Comparison of ENCODE assay signal across 13 mouse cellular contexts in the genomic region with DNA sequence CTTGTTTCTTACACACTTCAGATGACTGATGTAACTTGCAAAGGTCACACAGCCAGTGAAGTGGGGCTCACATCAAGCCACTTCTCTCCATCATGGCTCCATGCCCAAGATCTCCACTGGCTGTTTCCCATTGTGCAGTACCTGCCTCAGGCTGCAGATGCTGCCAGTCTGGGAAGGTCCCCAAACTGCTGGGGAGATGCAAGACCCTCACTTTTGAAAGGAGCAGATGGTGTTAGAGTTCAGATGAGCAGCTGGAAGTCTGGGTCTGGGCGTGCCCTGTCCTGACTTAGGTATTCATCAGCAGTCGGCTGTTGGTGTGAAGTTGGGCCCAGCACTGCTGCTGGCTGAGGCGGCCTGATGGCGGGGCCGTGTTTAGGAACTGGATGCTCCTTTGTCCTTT.
DNase-seq lines count a peak whose midpoint lies in the region; ATAC-seq and TF ChIP-seq lines count a peak whose summit lies in the region.
"Had no signal": no experiment of that assay in that cellular context is flagged by ENCODE, and none has a peak within 500 bp of the region (broad histone marks: within the 10 kb centered on the region; RNA-seq: fewer than 3 reads in every experiment).

No protein-coding gene starts in this region.

- TF ChIP-seq EP300 in stomach, postnatal 0 days (optimal IDR thresholded peaks at IDR 0.05) = no peak

- 52% methylated on average over 5 of the region's 5 CpGs for WGBS in stomach, embryonic 15.5 days
- 56% methylated on average over 5 of the region's 5 CpGs for WGBS in stomach, postnatal 0 days
- WGBS in hindbrain, embryonic 16.5 days = 34% methylated on average over 5 of the region's 5 CpGs

- H3K27me3 ChIP-seq in stomach, embryonic 15.5 days (replicated peaks) = no peaks in the 10 kb centered on the region
- no peaks in the 10 kb centered on the region for H3K27me3 ChIP-seq in stomach, postnatal 0 days (ENCODE audit: control insufficient read depth, insufficient read depth, low read length)
- no peaks in the 10 kb centered on the region for H3K27me3 ChIP-seq in hindbrain, embryonic 16.5 days (replicated peaks; ENCODE audit: control insufficient read depth, insufficient read depth, low read length)
- H3K27me3 ChIP-seq: kidney, embryonic 15.5 days; liver, embryonic 12.5 days had no signal

- TF ChIP-seq CTCF in gastrocnemius, adult 2 months (IDR thresholded peaks at IDR 0.05) = no peak
- no peak for TF ChIP-seq CTCF in stomach, postnatal 0 days (IDR thresholded peaks at IDR 0.05; ENCODE audit: low read depth)

- H3K4me1 ChIP-seq in stomach, embryonic 15.5 days = peaks cover 24% of the 10 kb centered on the region
- H3K4me1 ChIP-seq in stomach, postnatal 0 days (replicated peaks; ENCODE audit: control insufficient read depth, insufficient read depth) = peaks cover 3% of the 10 kb centered on the region
- peaks cover 44% of the 10 kb centered on the region for H3K4me1 ChIP-seq in hindbrain, embryonic 16.5 days (ENCODE audit: control insufficient read depth, insufficient read depth, low read depth, low read length)

- ATAC-seq in stomach, embryonic 15.5 days (ENCODE audit: insufficient read depth, low FRiP score, low read depth) = no peak
- no peak for ATAC-seq in stomach, postnatal 0 days (ENCODE audit: low FRiP score, low TSS enrichment)
- ATAC-seq in hindbrain, embryonic 16.5 days = no peak; the same call in 1 of the 2 replicates
- ATAC-seq: liver, embryonic 12.5 days had no signal

- no peaks in the 10 kb centered on the region for H3K36me3 ChIP-seq in stomach, embryonic 15.5 days
- no peaks in the 10 kb centered on the region for H3K36me3 ChIP-seq in stomach, postnatal 0 days (ENCODE audit: control insufficient read depth, insufficient read depth, low read length)
- H3K36me3 ChIP-seq in hindbrain, embryonic 16.5 days (ENCODE audit: control insufficient read depth, insufficient read depth, low read length) = no peaks in the 10 kb centered on the region
- H3K36me3 ChIP-seq: kidney, embryonic 15.5 days; liver, embryonic 12.5 days had no signal

- intact Hi-C loops in gastrocnemius, adult 2 months (cut with DNase I) = loop anchor here (2.0 kb wide), 1 partner anchor 221 kb away; no protein-coding TSS in a partner anchor

- no peak for DNase-seq in gastrocnemius, adult 2 months
- no peak for DNase-seq in gastrocnemius, adult 18-20 months (ENCODE audit: low spot score)
- DNase-seq in stomach, postnatal 0 days (ENCODE audit: low spot score) = no peak
- no peak for DNase-seq in lung, postnatal 4 days
- DNase-seq in urinary bladder, postnatal 36 days (ENCODE audit: low spot score in 2 of 2) = no peak
- DNase-seq in cerebellum, adult 18-20 months = no peak
- DNase-seq: adrenal gland, postnatal 36 days; lung, postnatal 36 days; right cerebral cortex, adult 18-20 months had no signal

- peak overlapping the region; percentile 64; the same call in 1 of the 2 replicates for H3K27ac ChIP-seq in gastrocnemius, adult 2 months
- H3K27ac ChIP-seq in stomach, embryonic 15.5 days = 0 out of 2 replicates have a peak overlapping the region, but pooled peaks have one; percentile 23
- no peak overlapping the region for H3K27ac ChIP-seq in stomach, postnatal 0 days (replicated peaks)
- H3K27ac ChIP-seq in hindbrain, embryonic 16.5 days (ENCODE audit: low read depth, low read length) = peak overlapping the region; percentile 34; the same call in 1 of the 2 replicates
- H3K27ac ChIP-seq: liver, embryonic 12.5 days had no signal

- no peak overlapping the region for H3K4me2 ChIP-seq in stomach, embryonic 15.5 days
- no peak overlapping the region for H3K4me2 ChIP-seq in stomach, postnatal 0 days (replicated peaks; ENCODE audit: low read depth)
- no peak overlapping the region for H3K4me2 ChIP-seq in hindbrain, embryonic 16.5 days (ENCODE audit: low read length)
- H3K4me2 ChIP-seq: kidney, embryonic 15.5 days; liver, embryonic 12.5 days had no signal

- no peak overlapping the region for H3K9ac ChIP-seq in stomach, embryonic 15.5 days
- no peak overlapping the region for H3K9ac ChIP-seq in stomach, postnatal 0 days (ENCODE audit: low read length)
- no peak overlapping the region for H3K9ac ChIP-seq in hindbrain, embryonic 16.5 days (ENCODE audit: low read depth, low read length)
- H3K9ac ChIP-seq: kidney, embryonic 15.5 days; liver, embryonic 12.5 days had no signal

- H3K9me3 ChIP-seq in stomach, embryonic 15.5 days = no peaks in the 10 kb centered on the region
- no peaks in the 10 kb centered on the region for H3K9me3 ChIP-seq in stomach, postnatal 0 days (ENCODE audit: control insufficient read depth, low read length)
- H3K9me3 ChIP-seq in hindbrain, embryonic 16.5 days (ENCODE audit: control insufficient read depth, low read length) = no peaks in the 10 kb centered on the region
- H3K9me3 ChIP-seq: kidney, embryonic 15.5 days; liver, embryonic 12.5 days had no signal

- no peak overlapping the region for H3K4me3 ChIP-seq in gastrocnemius, adult 2 months
- H3K4me3 ChIP-seq in stomach, embryonic 15.5 days (replicated peaks) = no peak overlapping the region
- no peak overlapping the region for H3K4me3 ChIP-seq in stomach, postnatal 0 days (ENCODE audit: low read depth, low read length)
- no peak overlapping the region for H3K4me3 ChIP-seq in hindbrain, embryonic 16.5 days (ENCODE audit: low read length)
- H3K4me3 ChIP-seq: kidney, embryonic 15.5 days; liver, embryonic 12.5 days had no signal
